Mouse (Mus musculus) kidney, adult 9 months (tissue): ENCODE data around the gene Ptdss2.

ENCODE experiments used
- DNase-seq: peaks from one replicate; pipeline ENCODE4 v3.0.0; 2022

Ptdss2 gene

GRCm38 (mm10) chr7:141122689-141123516 lies 721 bp downstream of the Ptdss2 start:
- peak; percentile 99 for DNase-seq

- no peak for DNase-seq
Observed at GRCm38 (mm10) chr7:141123517-141123856, 1.3 kb downstream of the Ptdss2 start.

DNA sequence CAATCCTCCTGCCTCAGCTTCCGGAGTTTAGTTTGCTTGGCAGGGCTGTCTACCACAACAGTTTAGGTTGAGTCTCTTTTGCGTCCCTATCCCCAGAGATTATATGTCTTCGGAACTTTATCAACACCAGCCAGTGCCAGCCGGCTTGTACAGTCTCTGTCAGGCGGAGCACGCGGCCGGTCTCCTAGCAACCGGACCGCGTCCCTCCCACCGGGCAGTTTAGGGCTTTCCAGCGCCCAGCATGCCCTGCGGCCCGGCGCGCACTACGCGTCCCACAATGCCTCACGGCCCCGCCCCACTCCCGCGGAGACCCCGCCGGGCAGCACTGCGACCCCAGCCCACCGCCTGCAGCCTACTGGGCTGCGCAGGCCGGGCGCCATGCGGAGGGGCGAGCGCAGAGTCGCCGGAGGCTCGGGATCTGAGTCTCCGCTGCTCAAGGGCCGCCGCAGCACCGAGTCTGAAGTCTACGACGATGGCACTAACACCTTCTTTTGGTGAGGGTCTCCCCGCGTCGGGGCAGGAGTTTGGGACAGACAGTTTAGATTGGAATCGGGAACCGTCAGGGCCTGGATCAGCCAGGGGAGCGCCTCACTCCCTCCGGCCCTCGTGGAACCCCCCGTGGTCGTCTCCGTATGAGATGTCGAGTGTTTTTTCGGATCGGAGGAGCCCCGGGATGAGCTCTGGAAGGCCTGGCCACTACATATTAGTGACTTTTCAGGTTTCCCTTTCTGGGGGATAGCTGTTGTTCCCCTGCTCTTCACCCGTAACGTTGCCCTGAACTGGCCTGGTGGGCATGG lies 9.0 kb downstream of the Ptdss2 start:
- peak; percentile 92 for DNase-seq

DNA sequence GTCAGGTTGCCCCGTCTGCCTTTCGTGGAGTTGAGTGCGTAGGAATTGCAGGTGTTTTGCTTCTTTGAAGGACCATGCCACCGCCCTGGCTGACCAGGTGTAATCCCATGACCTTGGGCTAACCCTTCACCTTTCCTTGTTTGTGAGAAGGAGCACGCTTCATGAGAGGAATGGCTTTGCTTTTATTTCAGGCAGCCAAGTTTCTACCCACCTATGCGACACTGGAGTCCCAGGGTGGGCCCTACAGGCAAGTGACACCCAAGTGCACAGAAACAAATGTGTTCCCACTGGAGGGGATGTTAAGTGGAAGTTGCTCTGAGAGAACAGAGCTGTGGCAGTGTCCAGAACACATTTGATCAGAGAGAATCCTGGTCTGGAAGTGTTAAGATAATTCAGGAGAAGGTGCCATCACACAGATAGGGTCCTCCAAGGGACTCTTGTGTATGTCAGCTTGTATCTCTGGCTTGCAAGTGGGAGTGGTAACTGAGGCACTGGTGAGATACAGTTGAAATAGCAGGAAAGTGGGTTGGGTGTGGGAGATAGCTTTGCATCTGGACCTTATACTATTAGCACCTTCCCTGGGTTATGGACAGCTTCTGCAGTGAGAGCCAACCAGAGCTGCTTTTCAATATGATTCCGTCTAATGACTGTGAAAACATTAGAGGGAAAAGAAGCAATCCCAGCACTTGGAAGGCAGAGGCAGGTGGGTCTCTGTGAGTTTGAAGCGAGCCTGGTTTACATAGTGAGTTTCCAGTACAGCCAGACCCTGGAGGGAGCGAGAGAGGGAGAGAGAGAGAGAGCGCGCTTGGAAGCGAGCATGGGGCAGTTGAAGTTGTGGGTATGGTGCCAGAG lies 9.9 kb downstream of the Ptdss2 start:
- DNase-seq: peak; percentile 40

- DNase-seq: no peak
Observed at GRCm38 (mm10) chr7:141141326-141141725, 19.1 kb downstream of the Ptdss2 start.

- peak; percentile 47 for DNase-seq
Observed at GRCm38 (mm10) chr7:141143112-141143511, 20.9 kb downstream of the Ptdss2 start.

DNA sequence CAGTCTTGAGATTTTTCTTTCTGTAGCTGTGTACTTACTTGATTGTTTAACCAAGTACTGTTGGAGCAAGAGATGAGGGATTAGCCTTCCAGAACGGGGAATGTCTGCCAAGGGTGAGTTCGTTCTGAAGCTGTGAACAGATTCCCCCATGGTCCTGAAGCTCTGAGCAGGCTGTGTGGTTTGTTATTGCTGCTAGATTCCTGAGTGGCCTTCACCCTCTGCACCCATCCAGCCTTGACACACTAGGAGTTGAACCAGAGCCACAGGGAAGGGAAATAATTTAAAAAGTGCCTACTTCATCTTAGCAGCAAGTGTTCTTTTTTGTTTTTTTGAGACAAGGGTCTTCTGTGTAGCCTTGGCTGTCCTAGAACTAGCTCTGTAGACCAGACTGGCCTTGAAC lies 21.7 kb downstream of the Ptdss2 start:
- no peak for DNase-seq

- no peak for DNase-seq
Observed at GRCm38 (mm10) chr7:141144650-141145049, 22.5 kb downstream of the Ptdss2 start.

- no peak for DNase-seq
Observed at GRCm38 (mm10) chr7:141145403-141145802, 23.2 kb downstream of the Ptdss2 start.

DNA sequence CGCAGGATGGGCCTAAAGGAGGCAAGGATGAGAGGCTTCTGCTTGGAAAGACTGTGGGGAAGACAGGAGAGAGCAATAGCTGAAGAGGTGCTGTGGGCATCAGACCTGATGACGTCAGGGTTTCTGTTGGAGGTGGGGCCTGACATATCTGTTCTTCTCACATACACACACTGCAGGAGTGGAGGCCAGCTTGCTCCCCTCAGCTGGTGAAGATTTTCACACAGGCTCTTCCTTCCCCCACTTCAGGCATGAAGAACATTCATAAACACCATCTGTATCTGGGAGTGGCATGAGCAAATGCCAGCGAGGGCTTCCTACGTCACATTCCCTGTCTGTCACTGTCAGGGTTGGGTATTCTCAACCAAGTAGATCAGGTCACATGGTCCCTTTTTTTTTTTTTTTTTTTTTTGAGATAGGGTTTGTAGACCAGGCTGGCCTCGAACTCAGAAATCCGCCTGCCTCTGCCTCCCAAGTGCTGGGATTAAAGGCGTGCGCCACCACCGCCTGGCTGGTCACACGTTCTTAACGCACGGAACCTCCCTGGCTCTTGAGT lies 23.9 kb downstream of the Ptdss2 start:
- DNase-seq: no peak

DNA sequence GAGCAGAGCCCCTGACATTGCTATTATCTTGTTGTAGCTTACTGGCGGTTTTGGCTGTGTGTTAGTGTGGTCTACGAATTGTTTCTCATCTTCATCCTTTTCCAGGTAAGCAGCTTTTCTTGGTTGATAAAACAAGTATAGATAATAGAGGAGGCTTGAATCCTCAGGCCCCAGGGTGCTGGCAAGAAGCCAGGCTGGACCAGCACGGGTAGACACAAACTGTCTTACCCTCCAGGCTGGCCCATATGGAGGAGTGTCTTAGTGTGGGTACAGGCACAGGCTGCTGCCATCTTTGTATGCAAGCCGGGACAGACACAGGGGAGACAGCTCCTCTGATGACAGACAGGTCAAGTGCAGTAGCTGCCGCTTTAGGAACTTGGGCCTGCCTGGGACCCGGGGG lies 24.9 kb downstream of the Ptdss2 start:
- no peak for DNase-seq

- no peak for DNase-seq
Observed at GRCm38 (mm10) chr7:141148639-141149038, 26.5 kb downstream of the Ptdss2 start.

DNA sequence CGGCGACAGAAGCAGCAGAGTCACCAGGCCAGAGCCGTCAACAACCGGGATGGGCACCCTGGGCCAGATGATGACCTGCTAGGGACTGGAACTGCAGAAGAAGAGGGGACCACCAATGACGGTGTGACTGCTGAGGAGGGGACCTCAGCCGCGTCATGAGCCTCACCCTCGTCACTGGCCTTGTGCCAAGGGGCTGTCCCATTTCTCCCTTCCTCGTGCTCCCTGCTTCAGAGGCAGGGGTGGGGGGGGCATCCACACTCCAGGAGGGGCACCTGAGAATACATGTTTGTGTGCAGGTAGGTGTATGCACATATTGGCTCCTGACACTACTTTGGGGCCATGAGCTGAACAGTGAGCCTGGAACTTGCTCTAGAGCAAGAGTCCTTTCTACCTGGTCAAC lies 33.2 kb downstream of the Ptdss2 start:
- no peak for DNase-seq

DNA sequence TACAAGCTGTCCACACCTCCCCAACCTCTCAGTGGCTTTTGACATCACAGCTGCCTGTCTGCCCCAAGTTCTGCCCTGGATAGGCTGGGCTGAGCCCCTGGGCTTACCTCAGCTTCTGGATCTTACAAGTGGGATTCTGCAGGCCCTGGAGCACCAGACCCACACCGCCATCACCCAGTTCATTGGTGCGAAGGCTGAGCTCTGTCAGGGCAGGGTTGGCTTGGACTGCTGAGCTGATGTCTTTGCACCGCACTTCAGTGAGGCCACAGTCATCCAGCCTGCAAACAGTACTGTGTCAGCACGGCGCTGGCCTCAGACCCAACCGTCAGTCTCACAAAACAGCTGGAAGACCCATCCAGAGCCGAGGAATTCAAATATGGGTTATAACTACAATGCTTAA lies 42.2 kb downstream of the Ptdss2 start:
- no peak for DNase-seq

DNA sequence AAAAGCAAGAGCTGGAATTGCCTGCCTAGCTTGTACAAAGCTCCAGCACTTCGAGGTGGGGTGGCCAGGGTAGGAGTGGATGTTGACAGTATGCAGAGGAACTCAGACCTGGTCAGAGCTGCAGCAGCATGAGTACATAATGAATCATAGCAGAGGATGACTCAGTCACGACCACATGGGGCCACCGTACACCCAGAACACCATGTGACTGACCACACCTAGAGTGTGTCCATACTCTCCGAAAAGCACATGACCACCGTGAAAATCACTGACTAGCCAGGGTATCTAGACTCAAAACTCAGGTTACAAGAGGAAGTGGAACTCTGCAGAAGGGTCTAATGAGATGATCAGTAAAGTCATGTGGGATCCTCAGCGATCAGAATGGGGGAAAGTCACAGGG lies 42.7 kb downstream of the Ptdss2 start:
- DNase-seq: no peak

DNA sequence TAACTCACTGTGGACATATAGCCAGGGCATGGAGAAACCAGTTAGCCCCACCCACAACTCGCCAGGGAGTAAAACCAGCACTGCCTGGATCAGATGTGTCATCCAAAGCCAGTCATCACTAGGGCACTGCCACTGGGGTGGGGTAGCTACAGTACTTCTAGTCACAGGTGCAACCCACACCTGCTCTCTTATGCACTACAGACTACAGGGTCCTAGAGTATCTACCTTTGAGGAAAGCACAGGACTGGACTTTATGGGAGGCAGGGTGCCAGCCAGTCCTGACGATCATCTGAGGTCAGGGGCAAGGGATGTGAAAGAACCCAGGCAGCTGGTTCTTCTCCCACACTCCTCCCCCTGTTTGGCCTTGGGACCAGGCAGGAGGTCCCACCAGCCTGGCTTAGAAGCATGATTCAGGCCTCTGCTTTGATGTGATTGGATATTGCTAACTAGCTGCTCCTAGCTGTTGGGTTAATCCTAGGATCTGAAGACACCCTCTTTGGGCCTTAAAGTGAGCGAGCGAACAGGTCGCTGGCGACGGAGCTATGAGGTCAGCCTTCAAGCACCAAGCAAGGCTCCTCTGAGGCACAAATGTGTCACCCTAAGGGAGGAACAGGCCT lies 45.8 kb downstream of the Ptdss2 start:
- DNase-seq: peak; percentile 38

DNA sequence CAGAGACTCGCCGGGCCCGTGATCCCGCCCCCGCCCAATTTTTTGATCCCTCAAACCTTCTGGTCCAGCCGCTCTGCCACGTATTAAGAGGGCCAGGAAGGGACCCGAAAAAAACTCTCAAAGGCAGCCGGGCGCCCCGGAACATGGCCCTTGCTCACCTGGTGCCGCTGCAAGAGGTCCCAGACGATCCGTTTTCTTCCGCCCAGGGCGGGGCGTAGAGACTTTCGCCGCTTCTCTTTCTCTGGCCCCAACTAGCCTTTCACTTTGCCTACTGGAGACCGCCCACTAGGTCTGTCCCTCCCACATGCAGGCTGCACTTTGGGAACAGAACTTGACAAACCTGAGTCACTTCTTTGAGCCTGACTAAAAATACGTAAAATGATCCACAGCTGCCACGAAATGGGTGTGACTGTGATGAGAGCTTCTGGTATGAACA lies 46.4 kb downstream of the Ptdss2 start:
- peak; percentile 79 for DNase-seq

DNA sequence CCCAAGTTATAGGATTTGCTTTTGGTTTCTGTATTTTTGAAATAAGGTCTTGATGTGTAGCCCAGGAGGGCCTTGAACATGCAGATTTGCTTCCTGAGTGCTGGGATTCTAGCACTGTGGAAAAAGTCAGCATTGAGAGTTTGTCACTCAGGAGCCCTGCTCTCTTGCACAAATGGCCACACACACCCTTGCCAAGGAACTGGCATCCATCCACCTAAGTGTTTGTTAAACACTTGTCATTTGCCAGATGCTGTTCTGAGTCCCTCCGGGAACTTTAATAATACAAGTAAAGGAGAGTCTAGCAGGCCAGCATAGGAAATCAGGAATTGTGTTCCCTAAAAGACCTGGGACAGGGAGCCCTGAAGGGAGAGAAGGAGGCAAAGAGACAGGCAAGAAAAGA lies 47.1 kb downstream of the Ptdss2 start:
- no peak for DNase-seq

DNA sequence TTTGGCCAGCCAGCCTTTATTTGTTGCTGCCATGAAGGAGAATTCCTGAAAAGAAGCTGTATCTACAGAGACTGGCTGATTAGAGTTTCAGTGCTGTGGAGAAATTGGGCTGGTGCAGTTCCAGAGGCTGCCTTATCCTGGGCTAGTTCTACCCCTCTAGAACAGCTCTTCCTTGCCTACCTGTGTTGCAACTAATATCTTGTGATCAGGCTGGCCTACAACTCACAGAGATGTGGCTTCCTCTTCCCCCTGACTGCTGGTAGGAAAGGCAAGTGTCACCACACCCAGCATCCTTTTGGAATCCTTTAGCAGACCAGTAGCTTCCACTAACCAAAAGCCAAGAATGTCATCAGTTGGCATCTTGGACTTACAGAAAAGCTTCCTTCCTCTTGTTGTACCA lies 47.7 kb downstream of the Ptdss2 start:
- DNase-seq: no peak

DNA sequence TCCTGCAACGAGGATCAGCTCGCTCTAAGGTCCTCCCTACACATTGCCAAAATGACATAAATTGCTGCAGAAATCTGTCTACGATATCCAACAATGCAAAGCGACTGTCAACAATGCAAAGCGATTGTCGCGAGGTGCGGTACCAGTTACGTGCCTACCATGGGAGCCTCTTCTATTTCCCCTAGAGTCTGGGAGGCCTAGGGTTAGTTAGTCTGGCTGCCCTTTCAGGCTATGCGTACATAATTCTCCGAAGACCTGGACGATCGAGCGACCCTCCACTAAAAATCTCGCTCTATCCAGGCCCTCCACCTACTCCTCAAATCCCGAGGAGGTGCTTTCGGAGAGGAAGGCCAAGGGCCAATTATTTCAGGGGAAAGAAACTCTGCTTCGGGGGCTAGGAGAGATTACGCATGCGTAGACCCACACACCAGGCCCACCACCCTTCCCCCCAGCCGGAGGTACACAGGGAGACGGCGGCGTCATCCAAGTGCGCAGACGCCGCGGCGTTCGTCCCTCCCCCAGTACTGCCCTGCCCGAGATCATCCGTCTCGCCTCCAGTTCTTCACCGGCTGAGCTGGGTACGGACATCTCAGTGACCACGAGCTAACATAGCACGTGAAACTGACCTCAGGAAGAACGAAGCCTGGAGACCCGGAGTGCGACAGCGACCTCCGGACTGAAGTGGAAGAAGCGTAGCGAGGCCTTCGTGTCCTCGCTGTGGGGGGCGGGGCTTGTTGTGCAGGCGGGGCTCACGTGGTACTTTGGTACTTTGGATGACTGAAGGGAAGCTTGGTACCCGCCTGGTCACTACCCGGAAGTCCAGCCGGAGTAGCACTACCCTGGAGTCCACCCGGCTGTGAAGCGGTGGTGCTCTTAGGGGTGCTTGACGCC lies 50.2 kb downstream of the Ptdss2 start, which contains the start of gene Rnh1:
Rnh1 (minus strand) TSS at position 742 of the 891 bp plus-strand sequence.
- peak; percentile 93 for DNase-seq

DNA sequence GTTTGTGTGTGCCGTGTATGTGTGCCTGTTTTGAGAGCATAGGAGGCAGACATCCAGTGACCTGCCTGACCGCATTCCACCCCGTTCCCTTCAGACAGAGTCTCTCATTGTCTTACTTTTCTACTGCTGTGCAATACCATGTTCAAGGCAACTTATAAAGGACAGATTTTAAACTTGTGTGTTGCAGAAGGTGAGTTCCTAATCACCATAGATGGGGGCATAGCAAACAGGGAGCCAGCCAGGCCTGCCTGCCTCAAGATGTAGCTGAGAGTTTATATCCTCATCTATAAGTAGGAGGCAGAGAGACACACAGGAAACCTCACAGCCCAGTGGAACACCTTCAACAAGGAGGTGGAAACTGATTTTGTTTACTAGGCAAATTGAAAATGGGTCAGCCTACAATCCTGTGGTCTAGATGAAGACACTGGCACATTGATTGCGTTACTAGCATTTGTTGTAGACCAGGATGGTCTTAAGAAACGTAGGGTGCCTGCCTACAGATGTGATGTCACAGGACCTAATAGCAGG lies 51.2 kb downstream of the Ptdss2 start:
- DNase-seq: no peak
